16 mouse cellular contexts compared by ENCODE assay signal in the genomic region with DNA sequence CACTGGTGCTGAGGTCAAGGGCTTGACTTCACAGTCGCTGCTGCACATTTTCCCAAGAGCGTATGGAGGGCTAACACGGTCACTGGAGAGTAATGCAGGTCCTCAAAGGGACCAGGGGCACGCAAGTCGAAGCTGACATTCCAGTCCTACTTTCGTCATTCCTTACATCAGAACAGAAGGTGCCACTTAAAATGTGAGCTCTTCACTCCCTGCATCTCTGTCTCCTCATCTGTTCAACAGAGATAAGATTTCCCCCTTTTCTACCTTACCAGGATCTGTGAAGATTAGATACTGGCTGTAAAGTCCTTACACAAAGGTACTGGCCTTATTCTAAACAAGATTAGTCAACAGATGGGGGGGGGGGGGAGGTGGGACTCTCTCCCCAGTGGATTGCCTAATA.
A peak's percentile ranks its signal among the peaks of the same experiment; 100 is the strongest.
DNase-seq lines count a peak whose midpoint lies in the region; ATAC-seq and TF ChIP-seq lines count a peak whose summit lies in the region.
"Had no signal": no experiment of that assay in that cellular context is flagged by ENCODE, and none has a peak within 500 bp of the region (broad histone marks: within the 10 kb centered on the region; RNA-seq: fewer than 3 reads in every experiment).

No protein-coding gene starts in this region.

- no peak overlapping the region for H3K9ac ChIP-seq in heart, embryonic 12.5 days
- no peak overlapping the region for H3K9ac ChIP-seq in midbrain, embryonic 12.5 days (replicated peaks)
- H3K9ac ChIP-seq in midbrain, postnatal 0 days (replicated peaks; ENCODE audit: low read length, poor library complexity, severe bottlenecking): no peak overlapping the region
- H3K9ac ChIP-seq in forebrain, embryonic 14.5 days (ENCODE audit: low read length): no peak overlapping the region
- H3K9ac ChIP-seq in midbrain, embryonic 16.5 days (ENCODE audit: low read depth, low read length): no peak overlapping the region
- H3K9ac ChIP-seq: embryonic facial prominence, embryonic 13.5 days; limb, embryonic 12.5 days had no signal

- no peaks in the 10 kb centered on the region for H3K27me3 ChIP-seq in heart, embryonic 12.5 days (replicated peaks)
- no peaks in the 10 kb centered on the region for H3K27me3 ChIP-seq in midbrain, embryonic 12.5 days
- no peaks in the 10 kb centered on the region for H3K27me3 ChIP-seq in midbrain, postnatal 0 days (ENCODE audit: insufficient read depth, low read length)
- H3K27me3 ChIP-seq in forebrain, embryonic 14.5 days (replicated peaks; ENCODE audit: control insufficient read depth, insufficient read depth, low read length): no peaks in the 10 kb centered on the region
- no peaks in the 10 kb centered on the region for H3K27me3 ChIP-seq in midbrain, embryonic 16.5 days (ENCODE audit: control insufficient read depth, insufficient read depth, low read depth, low read length)
- no peaks in the 10 kb centered on the region; the same call in 1 of the 2 replicates for H3K27me3 ChIP-seq in cerebellum, adult 2 months (ENCODE audit: control insufficient read depth, insufficient read depth, low read length)
- H3K27me3 ChIP-seq: embryonic facial prominence, embryonic 13.5 days; Patski had no signal

- peak overlapping the region; percentile 8; the same call in 1 of the 2 replicates for H3K4me2 ChIP-seq in heart, embryonic 12.5 days
- H3K4me2 ChIP-seq in midbrain, embryonic 12.5 days (replicated peaks): peak overlapping the region; percentile 44; the same call in 1 of the 2 replicates
- no peak overlapping the region for H3K4me2 ChIP-seq in midbrain, postnatal 0 days (ENCODE audit: low read depth, low read length, poor library complexity, severe bottlenecking)
- no peak overlapping the region for H3K4me2 ChIP-seq in forebrain, embryonic 14.5 days (ENCODE audit: low read length)
- no peak overlapping the region for H3K4me2 ChIP-seq in midbrain, embryonic 16.5 days (ENCODE audit: low read length)

- intact Hi-C loops in heart, postnatal 36 days (cut with DNase I): no loop called here

- peak overlapping the region; percentile 57; the same call in 1 of the 2 replicates for H3K27ac ChIP-seq in heart, embryonic 12.5 days (ENCODE audit: poor library complexity, severe bottlenecking)
- 0 out of 2 replicates have a peak overlapping the region, but pooled peaks have one; percentile 15 for H3K27ac ChIP-seq in midbrain, embryonic 12.5 days (replicated peaks)
- H3K27ac ChIP-seq in midbrain, postnatal 0 days (ENCODE audit: low read depth, low read length): no peak overlapping the region
- no peak overlapping the region for H3K27ac ChIP-seq in forebrain, embryonic 14.5 days (ENCODE audit: low read depth, low read length)
- H3K27ac ChIP-seq in midbrain, embryonic 16.5 days (ENCODE audit: low read length): no peak overlapping the region
- H3K27ac ChIP-seq in cerebellum, adult 2 months (ENCODE audit: insufficient read depth, low read length): no peak overlapping the region
- H3K27ac ChIP-seq: embryonic facial prominence, embryonic 13.5 days; gastrocnemius, adult 2 months; limb, embryonic 12.5 days had no signal

- WGBS in heart, embryonic 12.5 days: 9% methylated on average over 6 of the region's 6 CpGs
- WGBS in midbrain, embryonic 12.5 days: 6% methylated on average over 6 of the region's 6 CpGs
- WGBS in midbrain, postnatal 0 days: 39% methylated on average over 6 of the region's 6 CpGs
- 20% methylated on average over 6 of the region's 6 CpGs for WGBS in forebrain, embryonic 14.5 days
- 19% methylated on average over 6 of the region's 6 CpGs for WGBS in midbrain, embryonic 16.5 days
- 84% methylated on average over 6 of the region's 6 CpGs for WGBS in cerebellum, adult 2 months

- ATAC-seq in heart, embryonic 12.5 days (ENCODE audit: insufficient number of reproducible peaks, low FRiP score): 0 out of 2 replicates have a peak, but pooled peaks have one; percentile 29
- peak; percentile 44 for ATAC-seq in midbrain, embryonic 12.5 days (ENCODE audit: low FRiP score, low read depth)
- ATAC-seq in midbrain, postnatal 0 days (ENCODE audit: low FRiP score): no peak
- ATAC-seq in forebrain, embryonic 14.5 days: peak; percentile 18; the same call in 1 of the 2 replicates
- 0 out of 2 replicates have a peak, but pooled peaks have one; percentile 39 for ATAC-seq in midbrain, embryonic 16.5 days
- ATAC-seq: Patski had no signal

- TF ChIP-seq CTCF in midbrain, postnatal 0 days (IDR thresholded peaks at IDR 0.05): no peak
- no peak for TF ChIP-seq CTCF in cerebellum, adult 2 months (IDR thresholded peaks at IDR 0.05; ENCODE audit: borderline replicate concordance, insufficient read depth, low read depth, low read length)

- no peak overlapping the region for H3K4me3 ChIP-seq in heart, embryonic 12.5 days
- H3K4me3 ChIP-seq in midbrain, embryonic 12.5 days: no peak overlapping the region
- no peak overlapping the region for H3K4me3 ChIP-seq in midbrain, postnatal 0 days (ENCODE audit: low read depth, low read length)
- H3K4me3 ChIP-seq in forebrain, embryonic 14.5 days (ENCODE audit: low read depth, low read length): no peak overlapping the region
- no peak overlapping the region for H3K4me3 ChIP-seq in midbrain, embryonic 16.5 days (ENCODE audit: low read depth, low read length)
- no peak overlapping the region for H3K4me3 ChIP-seq in cerebellum, adult 2 months (replicated peaks; ENCODE audit: insufficient read depth, low read depth, low read length)

- H3K9me3 ChIP-seq in heart, embryonic 12.5 days (replicated peaks): no peaks in the 10 kb centered on the region
- H3K9me3 ChIP-seq in midbrain, embryonic 12.5 days: no peaks in the 10 kb centered on the region
- H3K9me3 ChIP-seq in midbrain, postnatal 0 days (ENCODE audit: low read length): no peaks in the 10 kb centered on the region
- no peaks in the 10 kb centered on the region for H3K9me3 ChIP-seq in forebrain, embryonic 14.5 days (replicated peaks; ENCODE audit: control insufficient read depth, low read length)
- no peaks in the 10 kb centered on the region for H3K9me3 ChIP-seq in midbrain, embryonic 16.5 days (replicated peaks; ENCODE audit: control insufficient read depth, low read length, poor library complexity, severe bottlenecking)
- H3K9me3 ChIP-seq: embryonic facial prominence, embryonic 13.5 days; limb, embryonic 12.5 days had no signal

- H3K36me3 ChIP-seq in heart, embryonic 12.5 days: no peaks in the 10 kb centered on the region
- no peaks in the 10 kb centered on the region for H3K36me3 ChIP-seq in midbrain, embryonic 12.5 days
- no peaks in the 10 kb centered on the region for H3K36me3 ChIP-seq in midbrain, postnatal 0 days (ENCODE audit: insufficient read depth, low read length)
- H3K36me3 ChIP-seq in forebrain, embryonic 14.5 days (ENCODE audit: control insufficient read depth, insufficient read depth, low read length): no peaks in the 10 kb centered on the region
- H3K36me3 ChIP-seq in midbrain, embryonic 16.5 days (ENCODE audit: control insufficient read depth, insufficient read depth, low read length): no peaks in the 10 kb centered on the region
- H3K36me3 ChIP-seq: embryonic facial prominence, embryonic 13.5 days; limb, embryonic 12.5 days had no signal

- no peak for DNase-seq in heart, postnatal 36 days
- no peak for DNase-seq in midbrain, postnatal 0 days (ENCODE audit: low spot score)
- no peak for DNase-seq in forebrain, embryonic 14.5 days (ENCODE audit: low spot score)
- DNase-seq in right cerebral cortex, postnatal 25 days: no peak
- DNase-seq in cerebellum, adult 2 months: no peak
- DNase-seq: cerebellum, adult 11 months; gastrocnemius, adult 2 months; kidney, adult 18-20 months; layer of hippocampus, adult 9-11 months; thymus, adult 18-20 months had no signal

- no peak for TF ChIP-seq POLR2A in cerebellum, adult 2 months (IDR thresholded peaks at IDR 0.05; ENCODE audit: borderline replicate concordance, insufficient read depth, low read length)

- H3K4me1 ChIP-seq in heart, embryonic 12.5 days (replicated peaks): peaks cover 19% of the 10 kb centered on the region
- peaks cover 28% of the 10 kb centered on the region for H3K4me1 ChIP-seq in midbrain, embryonic 12.5 days
- peaks cover 3% of the 10 kb centered on the region; the same call in 1 of the 2 replicates for H3K4me1 ChIP-seq in midbrain, postnatal 0 days (ENCODE audit: insufficient read depth, low read length)
- H3K4me1 ChIP-seq in forebrain, embryonic 14.5 days (ENCODE audit: control insufficient read depth, insufficient read depth, low read length): peaks cover 4% of the 10 kb centered on the region; the same call in 1 of the 2 replicates
- H3K4me1 ChIP-seq in midbrain, embryonic 16.5 days (ENCODE audit: control insufficient read depth, insufficient read depth, low read length): peaks cover 4% of the 10 kb centered on the region; the same call in 1 of the 2 replicates
- no peaks in the 10 kb centered on the region for H3K4me1 ChIP-seq in cerebellum, adult 2 months (ENCODE audit: control insufficient read depth, insufficient read depth, low read length)

Comparison
In these comparisons a context has a peak if more than half of its experiments do, and no peak if none do; other contexts are left out.
1. H3K27ac ChIP-seq: peak in heart, embryonic 12.5 days (single experiment) and midbrain, embryonic 12.5 days (single experiment); none in midbrain, postnatal 0 days (single experiment), forebrain, embryonic 14.5 days (single experiment), midbrain, embryonic 16.5 days (single experiment) and cerebellum, adult 2 months (single experiment).
2. H3K4me2 ChIP-seq: peak in heart, embryonic 12.5 days (single experiment) and midbrain, embryonic 12.5 days (single experiment); none in midbrain, postnatal 0 days (single experiment), forebrain, embryonic 14.5 days (single experiment) and midbrain, embryonic 16.5 days (single experiment).